Mouse (Mus musculus): ENCODE data around the gene Zfp408.
A peak's percentile ranks its signal among the peaks of the same experiment; 100 is the strongest.

The Zfp408 gene

GRCm38 (mm10) chr2:91649553-91650359 lies at the start of gene Zfp408, which contains the start of gene Arhgap1:
Gene Zfp408 (minus strand): TSS chr2:91649791.
Gene Arhgap1 (plus strand): TSS chr2:91649860.
- DNase-seq (ENCODE audit: low read depth, low spot score): peak; percentile 99

- DNase-seq (ENCODE audit: low read depth, low spot score): no peak
These were observed 49.6 kb upstream of the Zfp408 start for GRCm38 (mm10) chr2:91699225-91699624.

DNA sequence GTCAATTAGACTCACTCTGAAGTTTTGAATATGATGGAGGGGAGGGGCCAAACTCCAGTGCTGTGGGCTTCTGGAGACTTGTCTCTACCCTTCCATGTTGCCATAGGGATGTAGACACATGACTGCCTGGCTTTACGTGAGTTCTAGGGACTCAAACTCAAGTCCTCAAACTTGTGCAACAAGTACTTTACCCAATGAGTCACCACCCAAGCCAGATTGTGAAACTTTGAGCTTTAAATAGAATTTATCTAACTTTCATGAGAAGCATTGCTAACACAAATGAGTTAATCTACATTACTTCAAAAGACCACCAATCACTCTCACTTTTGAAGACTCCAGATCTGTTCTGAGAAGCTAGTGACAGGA lies 46.6 kb upstream of the Zfp408 start:
- DNase-seq (ENCODE audit: low read depth, low spot score): peak; percentile 39

- peak; percentile 68 for DNase-seq (ENCODE audit: low read depth, low spot score)
These were observed 46.0 kb upstream of the Zfp408 start for GRCm38 (mm10) chr2:91695436-91696224.

DNA sequence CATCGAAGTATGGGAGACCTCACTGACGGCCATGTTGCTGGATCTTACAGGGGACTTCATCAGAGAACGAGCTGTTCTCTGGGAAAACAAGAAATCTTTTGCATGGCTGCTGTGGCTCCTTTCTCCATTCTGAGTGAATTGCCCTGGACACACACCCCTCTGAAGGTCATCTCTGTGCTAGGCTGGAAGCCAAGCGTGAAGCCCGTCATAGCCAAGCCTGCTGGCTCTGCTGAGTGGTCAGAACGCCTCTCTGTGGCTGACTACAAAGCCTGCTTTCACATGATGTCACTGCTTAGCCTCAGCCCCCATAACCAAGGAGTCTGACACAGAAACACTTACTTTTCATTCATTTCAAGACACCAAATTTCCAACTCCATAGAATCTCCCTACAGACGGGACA lies 39.9 kb upstream of the Zfp408 start:
- DNase-seq (ENCODE audit: low read depth, low spot score): peak; percentile 83

DNA sequence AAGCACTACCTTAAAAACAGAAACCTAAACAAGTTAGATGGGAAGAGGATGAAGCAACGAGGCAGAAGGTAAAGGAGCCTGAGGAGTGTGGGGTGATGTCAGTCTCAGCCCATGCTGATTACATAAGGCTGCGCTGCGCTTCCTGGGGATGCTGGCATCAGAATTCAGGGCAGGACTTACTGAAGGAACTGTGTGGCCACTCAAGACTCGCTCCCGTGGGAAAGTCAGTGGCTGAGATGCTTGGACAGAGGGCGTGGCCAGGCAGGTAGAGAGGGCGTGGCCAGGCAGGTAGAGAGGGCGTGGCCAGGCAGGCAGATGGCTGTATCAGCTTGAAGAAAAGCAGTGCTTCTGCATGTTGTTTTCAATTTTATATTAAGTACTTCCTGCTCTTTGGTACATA lies 34.3 kb upstream of the Zfp408 start:
- peak; percentile 70 for DNase-seq (ENCODE audit: low read depth, low spot score)

DNA sequence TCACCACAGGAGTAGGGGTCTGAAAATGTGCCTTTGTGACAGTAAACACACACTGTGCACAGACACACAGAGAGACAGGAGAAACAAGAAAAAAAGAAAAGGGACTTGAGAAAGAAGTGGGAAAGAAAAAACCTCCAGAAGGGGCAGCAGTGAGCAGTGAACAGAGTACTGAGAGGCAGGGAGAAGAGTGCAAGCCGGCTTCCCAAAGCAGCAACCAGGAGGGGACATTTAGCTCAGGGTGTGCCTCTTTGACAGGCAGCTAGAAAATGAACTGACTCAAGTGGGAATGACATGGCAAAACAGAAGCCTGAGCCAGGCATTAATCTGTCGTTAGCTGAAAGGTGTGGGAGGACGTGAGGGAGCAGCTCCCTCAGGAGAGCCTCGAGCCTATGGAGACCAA lies 33.3 kb upstream of the Zfp408 start:
- peak; percentile 91 for DNase-seq (ENCODE audit: low read depth, low spot score)

DNA sequence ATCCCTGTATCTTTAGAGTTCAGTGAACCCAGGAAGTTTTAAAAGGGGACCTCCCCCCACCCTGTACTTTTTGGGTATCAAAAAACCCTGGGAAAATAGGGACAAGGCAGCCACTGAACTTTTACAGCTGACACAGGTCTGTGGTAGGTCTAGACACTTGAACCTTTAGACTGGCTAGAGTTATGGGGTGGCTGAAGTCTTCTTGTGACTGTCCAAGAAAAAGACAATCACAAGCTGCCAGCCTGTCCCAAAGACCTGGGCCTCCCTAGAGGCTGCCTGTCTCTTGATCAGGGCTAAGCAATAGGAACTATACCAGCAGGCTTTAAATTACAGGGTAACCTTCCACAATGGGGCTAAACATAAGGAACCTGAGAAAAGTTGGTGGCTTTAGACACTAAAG lies 27.4 kb upstream of the Zfp408 start:
- DNase-seq (ENCODE audit: low read depth, low spot score): no peak

- DNase-seq (ENCODE audit: low read depth, low spot score): no peak
These were observed 26.8 kb upstream of the Zfp408 start for GRCm38 (mm10) chr2:91676420-91676819.

GRCm38 (mm10) chr2:91674895-91675294 lies 25.3 kb upstream of the Zfp408 start:
- DNase-seq (ENCODE audit: low read depth, low spot score): peak; percentile 83

GRCm38 (mm10) chr2:91673587-91673986 lies 24.0 kb upstream of the Zfp408 start:
- no peak for DNase-seq (ENCODE audit: low read depth, low spot score)

GRCm38 (mm10) chr2:91670038-91670437 lies 20.4 kb upstream of the Zfp408 start:
- DNase-seq (ENCODE audit: low read depth, low spot score): no peak

DNA sequence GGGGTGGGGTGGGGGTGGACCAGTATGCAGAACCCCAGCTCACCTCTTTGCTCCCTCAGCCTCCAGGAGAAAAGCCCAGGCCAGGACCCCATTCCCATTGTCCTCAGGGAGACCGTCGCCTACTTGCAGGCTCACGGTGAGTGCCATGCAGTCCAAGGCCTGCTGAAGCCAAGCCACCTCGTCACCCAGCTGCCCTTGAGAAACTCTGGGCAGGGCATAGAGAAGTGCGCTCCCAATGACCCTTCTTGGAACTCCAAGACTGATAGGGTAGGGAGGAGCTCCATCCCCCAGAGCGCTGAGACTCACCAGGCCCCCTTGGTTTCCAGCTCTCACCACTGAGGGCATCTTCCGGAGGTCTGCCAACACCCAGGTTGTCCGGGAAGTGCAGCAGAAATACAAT lies 19.7 kb upstream of the Zfp408 start:
- DNase-seq (ENCODE audit: low read depth, low spot score): no peak

DNA sequence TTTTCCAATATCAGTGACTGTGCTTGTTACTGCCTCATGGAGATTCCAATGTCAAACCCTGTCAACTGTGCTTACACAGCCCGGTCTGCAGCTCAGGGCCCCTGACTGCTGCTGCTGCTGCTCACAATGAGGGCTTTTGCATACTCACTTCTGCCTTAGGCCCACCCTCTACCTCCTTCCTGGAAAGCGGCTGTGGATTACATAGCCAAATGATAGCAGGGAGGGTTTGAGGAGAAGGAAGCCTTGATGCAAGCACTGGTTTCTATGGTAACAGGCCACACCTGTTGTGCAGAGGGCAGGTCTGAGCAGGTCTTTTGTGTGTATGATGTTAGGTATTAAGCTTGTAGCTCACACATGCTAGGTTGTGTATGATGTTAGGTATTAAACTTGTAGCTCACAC lies 18.2 kb upstream of the Zfp408 start:
- no peak for DNase-seq (ENCODE audit: low read depth, low spot score)

- no peak for DNase-seq (ENCODE audit: low read depth, low spot score)
These were observed 16.9 kb upstream of the Zfp408 start for GRCm38 (mm10) chr2:91666386-91666910.

GRCm38 (mm10) chr2:91664780-91665179 lies 15.2 kb upstream of the Zfp408 start:
- peak; percentile 45 for DNase-seq (ENCODE audit: low read depth, low spot score)

DNA sequence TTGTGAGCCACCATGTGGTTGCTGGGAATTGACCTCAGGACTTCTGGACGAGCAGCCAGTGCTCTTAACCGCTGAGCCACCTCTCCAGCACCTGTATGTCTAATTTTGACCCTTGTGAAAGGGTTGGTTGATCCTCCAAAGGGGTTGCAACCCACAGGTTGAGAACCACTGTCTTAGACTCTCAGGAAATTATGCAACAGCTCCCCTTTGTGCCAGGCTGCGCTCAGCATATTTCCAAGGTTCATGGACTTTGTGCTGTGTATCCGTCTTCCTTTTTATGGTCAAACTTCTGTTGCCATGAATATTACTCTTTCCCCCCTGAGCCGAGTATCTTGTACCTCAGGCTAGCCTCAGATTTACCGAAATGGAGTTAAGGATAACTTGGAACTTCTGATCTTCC lies 11.4 kb upstream of the Zfp408 start:
- DNase-seq (ENCODE audit: low read depth, low spot score): no peak

DNA sequence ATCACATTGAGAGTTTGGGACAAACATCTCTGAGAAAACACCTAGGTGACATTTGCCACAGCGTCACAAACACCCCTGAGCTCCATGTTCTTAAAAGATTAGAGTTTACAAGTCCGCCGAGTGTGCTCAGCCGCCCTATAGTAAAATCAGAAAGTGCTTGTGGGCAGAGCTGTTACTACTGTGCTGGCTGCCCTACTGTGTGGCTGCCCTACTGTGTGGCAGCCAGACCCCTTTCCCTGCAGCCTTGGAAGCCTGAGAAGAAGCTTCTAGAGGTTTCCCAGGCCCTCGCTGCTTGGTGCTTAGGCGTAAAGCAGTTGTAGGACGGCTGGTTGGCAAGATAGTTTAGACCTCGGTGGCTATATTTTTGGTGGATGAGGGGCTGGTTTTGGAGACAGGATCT lies 10.1 kb upstream of the Zfp408 start:
- no peak for DNase-seq (ENCODE audit: low read depth, low spot score)

- no peak for DNase-seq (ENCODE audit: low read depth, low spot score)
These were observed 7.2 kb upstream of the Zfp408 start for GRCm38 (mm10) chr2:91656774-91657173.

GRCm38 (mm10) chr2:91655827-91656226 lies 6.2 kb upstream of the Zfp408 start:
- DNase-seq (ENCODE audit: low read depth, low spot score): no peak

DNA sequence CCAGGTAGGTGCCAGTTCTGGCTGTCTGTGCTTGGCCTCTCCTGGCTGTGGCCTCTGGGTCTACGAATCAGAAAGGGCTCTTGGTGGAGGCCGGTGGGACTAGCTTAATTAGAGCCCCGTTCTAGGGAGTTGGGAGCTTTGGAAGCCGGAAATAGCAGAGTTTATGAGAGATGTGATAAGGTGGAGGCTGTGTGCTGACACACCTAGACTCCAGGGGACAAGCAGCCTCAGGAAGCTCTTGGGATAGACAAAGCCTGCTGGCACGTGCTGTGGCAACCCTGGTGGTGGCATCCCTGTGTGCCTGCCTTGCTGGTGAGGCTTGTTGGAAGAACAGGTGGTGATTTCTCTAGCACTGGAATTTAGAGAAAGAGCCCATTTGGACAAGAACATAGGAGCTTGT lies 5.8 kb upstream of the Zfp408 start:
- no peak for DNase-seq (ENCODE audit: low read depth, low spot score)

DNA sequence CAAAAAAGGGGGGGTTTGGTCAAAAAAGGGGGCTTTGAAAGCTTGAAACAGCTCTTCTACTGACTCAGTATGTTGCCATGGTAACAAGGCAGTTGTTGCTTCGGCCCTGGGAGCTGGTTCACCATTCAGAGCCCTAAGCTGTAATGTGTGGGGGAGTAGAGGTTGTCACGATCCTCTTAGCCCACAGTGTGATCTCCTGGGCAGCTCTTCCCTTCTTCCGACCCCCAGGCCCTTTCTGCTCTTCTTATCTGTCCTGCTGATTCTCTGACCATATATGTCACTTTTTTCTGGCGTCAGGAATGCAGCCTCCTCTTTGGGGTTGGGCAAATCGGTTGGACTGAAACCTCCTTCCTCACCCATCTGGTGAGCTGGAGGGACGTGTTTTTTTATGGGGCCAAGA lies 3.3 kb upstream of the Zfp408 start:
- DNase-seq (ENCODE audit: low read depth, low spot score): peak; percentile 80

Data from brain, adult 2 months (tissue).